Mouse (Mus musculus) MEL (cell line): ENCODE measurements around the gene Usmg5. TPM values are rescaled to one million over a fixed set of nuclear protein-coding genes. Genes with fewer than 3 reads are reported as not detected.

Source experiments
- DNase-seq: peaks from one replicate; pipeline ENCODE4 v3.0.0; 2011; ENCODE audit warnings: low read depth, low spot score
- H3K27ac ChIP-seq: 2 replicates; pipeline ENCODE4 v1.5.1; 2012; ENCODE audit warnings: low read depth, mild to moderate bottlenecking, control low read depth, low read length, moderate library complexity; ENCODE audit not compliant: control insufficient read depth
- H3K27me3 ChIP-seq, 2 experiments: fragments of 150-350 bp in 1 of 2; sonication (generic) in 1 of 2; 2 replicates each; pipeline ENCODE4 v1.6.1; 2012; ENCODE audit warnings: low read length in 2 of 2, mild to moderate bottlenecking in 2 of 2, improper control_type of control experiment in 1 of 2, moderate library complexity in 1 of 2; ENCODE audit not compliant: insufficient read depth in 2 of 2, control insufficient read depth in 1 of 2
- H3K36me3 ChIP-seq, 2 experiments: 2 replicates each; pipeline ENCODE4 v1.6.1; 2012 to 2014; ENCODE audit warnings: low read length in 2 of 2, improper control_type of control experiment in 1 of 2, inconsistent platforms in 1 of 2, mild to moderate bottlenecking in 1 of 2; ENCODE audit not compliant: insufficient read depth in 2 of 2, control insufficient read depth in 1 of 2
- H3K4me1 ChIP-seq, 2 experiments: fragments of 150-350 bp in 1 of 2; sonication (generic) in 1 of 2; 2 replicates each; pipeline ENCODE4 v1.6.1; 2012; ENCODE audit warnings: low read length in 2 of 2, improper control_type of control experiment in 1 of 2, mild to moderate bottlenecking in 1 of 2; ENCODE audit not compliant: insufficient read depth in 2 of 2, control insufficient read depth in 1 of 2
- H3K4me3 ChIP-seq, 2 experiments: fragments of 150-350 bp in 1 of 2; sonication (generic) in 1 of 2; 2 replicates each; pipeline ENCODE4 v1.5.1; 2012; ENCODE audit warnings: low read depth in 2 of 2, low read length in 2 of 2, mild to moderate bottlenecking in 2 of 2, moderate library complexity in 2 of 2, control low read depth in 1 of 2, improper control_type of control experiment in 1 of 2; ENCODE audit not compliant: control insufficient read depth in 1 of 2, insufficient read depth in 1 of 2
- H3K79me2 ChIP-seq: 2 replicates; pipeline ENCODE4 v1.6.1; 2012; ENCODE audit warnings: mild to moderate bottlenecking, low read length, moderate library complexity; ENCODE audit not compliant: control insufficient read depth, poor library complexity, insufficient read depth
- H3K9ac ChIP-seq: 2 replicates; pipeline ENCODE4 v1.6.1; 2012; ENCODE audit warnings: low read depth, mild to moderate bottlenecking, control low read depth, low read length, moderate library complexity; ENCODE audit not compliant: control insufficient read depth, poor library complexity, severe bottlenecking
- H3K9me3 ChIP-seq: fragments of 150-350 bp; sonication (generic); replicated peaks from 2 replicates; pipeline ENCODE4 v1.6.1; 2012; ENCODE audit warnings: mild to moderate bottlenecking, low read length, improper control_type of control experiment, moderate library complexity; ENCODE audit not compliant: insufficient read depth
- ELF1 ChIP-seq: IDR thresholded peaks from 2 replicates; pipeline ENCODE4 v1.6.1; 2014; ENCODE audit warnings: low read depth, mild to moderate bottlenecking, inconsistent platforms, low read length, improper control_type of control experiment, moderate library complexity
- HCFC1 ChIP-seq: IDR thresholded peaks from 2 replicates; pipeline ENCODE4 v1.6.1; 2012; ENCODE audit warnings: low read depth, mild to moderate bottlenecking, inconsistent platforms, low read length, improper control_type of control experiment, moderate library complexity
- KAT2A ChIP-seq: conservative IDR thresholded peaks from 2 replicates; pipeline ENCODE4 v1.6.1; 2012; ENCODE audit warnings: low read depth, low read length, improper control_type of control experiment, inconsistent platforms
- MAX ChIP-seq: IDR thresholded peaks from 2 replicates; pipeline ENCODE4 v1.6.1; 2011; ENCODE audit warnings: low read length, improper control_type of control experiment
- MXI1 ChIP-seq: IDR thresholded peaks from 2 replicates; pipeline ENCODE4 v1.6.1; 2011; ENCODE audit warnings: mild to moderate bottlenecking, low read depth, low read length, improper control_type of control experiment
- MYC ChIP-seq: IDR thresholded peaks from 2 replicates; pipeline ENCODE4 v1.6.1; 2011; ENCODE audit warnings: low read depth, mild to moderate bottlenecking, low read length, improper control_type of control experiment, moderate library complexity
- NELFE ChIP-seq: IDR thresholded peaks from 2 replicates; pipeline ENCODE4 v1.6.1; 2011; ENCODE audit warnings: low read depth, low read length, improper control_type of control experiment
- POLR2AphosphoS5 ChIP-seq: IDR thresholded peaks from 2 replicates; pipeline ENCODE4 v1.6.1; 2012; ENCODE audit warnings: low read depth, borderline replicate concordance, mild to moderate bottlenecking, inconsistent platforms, low read length, moderate library complexity, mixed read lengths
- SIN3A ChIP-seq: IDR thresholded peaks from 2 replicates; pipeline ENCODE4 v1.6.1; 2012; ENCODE audit warnings: low read length, improper control_type of control experiment, inconsistent platforms
- TBP ChIP-seq: IDR thresholded peaks from 2 replicates; pipeline ENCODE4 v1.8.0; 2011; ENCODE audit warnings: low read depth, low read length, improper control_type of control experiment
- TCF12 ChIP-seq: IDR thresholded peaks from 2 replicates; pipeline ENCODE4 v1.6.1; 2014; ENCODE audit warnings: low read depth, mild to moderate bottlenecking, inconsistent platforms, low read length, improper control_type of control experiment, moderate library complexity
- USF2 ChIP-seq, 2 experiments: IDR thresholded peaks; 2 replicates each; pipeline ENCODE4 v1.6.1; 2011 to 2012; ENCODE audit warnings: improper control_type of control experiment in 2 of 2, low read length in 2 of 2, borderline replicate concordance in 1 of 2, inconsistent platforms in 1 of 2, low read depth in 1 of 2, mild to moderate bottlenecking in 1 of 2; ENCODE audit not compliant: insufficient read depth in 1 of 2
- ZKSCAN1 ChIP-seq: IDR thresholded peaks from 2 replicates; pipeline ENCODE4 v1.6.1; 2012; ENCODE audit warnings: low read depth, mild to moderate bottlenecking, inconsistent platforms, low read length, improper control_type of control experiment, moderate library complexity
- ZNF384 ChIP-seq: IDR thresholded peaks from 2 replicates; pipeline ENCODE4 v1.6.1; 2012; ENCODE audit warnings: low read depth, mild to moderate bottlenecking, inconsistent platforms, low read length, improper control_type of control experiment
- polyA plus RNA-seq, 2 experiments: library from polyadenylated mRNA; stranded (reverse) in 1 of 2; unstranded in 1 of 2; fragments of >175 nt in 1 of 2; fragments of >200 nt in 1 of 2; gene quantifications; 2 replicates each; pipeline versions ENCODE4 v1.2.1 to v1.2.4; 2012; ENCODE audit warnings: low replicate concordance in 2 of 2, low read depth in 1 of 2; ENCODE audit not compliant: insufficient read length in 2 of 2, insufficient read depth in 1 of 2, missing spikeins in 1 of 2
- total RNA-seq: library from RNA; depleted of rRNA; stranded (reverse); fragments of 300-350 nt; gene quantifications from 2 replicates; pipeline ENCODE4 v1.2.3, GENCODE M21; 2012

Gene Usmg5
- total and polyA plus RNA-seq, 3 experiments, result 745 to 750 TPM; not detected in 1

GRCm38 (mm10) chr19:47133161-47133560, 42.7 kb upstream of the Usmg5 start (continued):
- peak; percentile 71; the same call in 1 of the 2 replicates for TF ChIP-seq MXI1
- no peak for TF ChIP-seq POLR2AphosphoS5

- Histone ChIP-seq H3K9ac (no peak overlapping the region), H3K36me3 (peaks cover 18 to 19% of the 10 kb centered on the region in 2 experiments), H3K4me1 (peaks cover 5 to 17% of the 10 kb centered on the region in 2 experiments)
Observed at GRCm38 (mm10) chr19:47130551-47131125, 40.2 kb upstream of the Usmg5 start.

GRCm38 (mm10) chr19:47128835-47129234, 38.4 kb upstream of the Usmg5 start:
- no peak overlapping the region for H3K27ac ChIP-seq
- no peaks in the 10 kb centered on the region for H3K27me3 ChIP-seq
- no peaks in the 10 kb centered on the region for H3K9me3 ChIP-seq
- no peak overlapping the region for H3K9ac ChIP-seq
- H3K36me3 ChIP-seq, result peaks cover 18 to 25% of the 10 kb centered on the region in 2 experiments
- H3K4me3 ChIP-seq, result no peak overlapping the region
- DNase-seq, result no peak
- TF ChIP-seq KAT2A (no peak), NELFE (no peak)
- peaks cover 5 to 15% of the 10 kb centered on the region in 2 experiments for H3K4me1 ChIP-seq
- no peaks in the 10 kb centered on the region for H3K79me2 ChIP-seq

More at GRCm38 (mm10) chr19:47130551-47131125, 40.2 kb upstream of the Usmg5 start:
- Histone ChIP-seq H3K27me3 (no peaks in the 10 kb centered on the region), H3K9me3 (no peaks in the 10 kb centered on the region), H3K79me2 (no peaks in the 10 kb centered on the region), H3K27ac (no peak overlapping the region), H3K4me3 (no peak overlapping the region)
- DNase-seq, result no peak
- TF ChIP-seq TCF12 (no peak), MYC (no peak), ZKSCAN1 (no peak), SIN3A (no peak), MAX (no peak), TBP (no peak), HCFC1 (no peak), ELF1 (no peak), ZNF384 (no peak), USF2 (IDR thresholded peaks at IDR 0.05; ENCODE audit: borderline replicate concordance in 1 of 2, insufficient read depth in 1 of 2, low read depth in 1 of 2, low read length in 2 of 2) (no peak)
